Mouse (Mus musculus) neural tube, embryonic 12.5 days (tissue): Measurements from ENCODE around the gene Zc3h18. TPM values are rescaled to one million over a fixed set of nuclear protein-coding genes. Genes with fewer than 3 reads are reported as not detected.
A peak's percentile ranks its signal among the peaks of the same experiment; 100 is the strongest.

Experiments used
- ATAC-seq: fragments of 200-750 bp; cut with Nextera tagmentation; 2 replicates; pipeline ENCODE4 v1.8.0; 2017; ENCODE audit warnings: low read depth, mild to moderate bottlenecking, moderate TSS enrichment, moderate library complexity; ENCODE audit not compliant: low FRiP score
- H3K27ac ChIP-seq: fragments of 300-500 bp; sonication (generic); 2 replicates; pipeline ENCODE4 v1.5.1; 2016
- H3K27me3 ChIP-seq: fragments of 300-500 bp; sonication (generic); replicated peaks from 2 replicates; pipeline ENCODE4 v1.6.1; 2016; ENCODE audit warnings: mild to moderate bottlenecking
- H3K36me3 ChIP-seq: fragments of 300-500 bp; sonication (generic); 2 replicates; pipeline ENCODE4 v1.6.1; 2016; ENCODE audit warnings: mild to moderate bottlenecking
- H3K4me1 ChIP-seq: fragments of 300-500 bp; sonication (generic); 2 replicates; pipeline ENCODE4 v1.6.1; 2016
- H3K4me2 ChIP-seq: fragments of 300-500 bp; sonication (generic); replicated peaks from 2 replicates; pipeline ENCODE4 v1.6.1; 2016; ENCODE audit warnings: mild to moderate bottlenecking
- H3K4me3 ChIP-seq: fragments of 300-500 bp; sonication (generic); 2 replicates; pipeline ENCODE4 v1.5.1; 2016
- H3K9ac ChIP-seq: fragments of 300-500 bp; sonication (generic); 2 replicates; pipeline ENCODE4 v1.6.1; 2016; ENCODE audit warnings: mild to moderate bottlenecking
- H3K9me3 ChIP-seq: fragments of 300-500 bp; sonication (generic); 2 replicates; pipeline ENCODE4 v1.6.1; 2016; ENCODE audit warnings: mild to moderate bottlenecking
- WGBS: fragments of 180-500 bp; shearing (Covaris S2); methylation state at CpG from one replicate; pipeline ENCODE4 v1.1.7; 2016; 5-methylcytosine and 5-hydroxymethylcytosine counted together
- polyA plus RNA-seq: library from polyadenylated mRNA; unstranded; fragments of >200 nt; fragmentation: Nextera tagmentation; extraction: Ambion mirVana; gene quantifications from 2 replicates; pipeline ENCODE4 v1.2.1, GENCODE M21; 2016

Zc3h18 gene
- polyA plus RNA-seq, 1 experiment from 2014 or later, result 62.4 TPM

DNA sequence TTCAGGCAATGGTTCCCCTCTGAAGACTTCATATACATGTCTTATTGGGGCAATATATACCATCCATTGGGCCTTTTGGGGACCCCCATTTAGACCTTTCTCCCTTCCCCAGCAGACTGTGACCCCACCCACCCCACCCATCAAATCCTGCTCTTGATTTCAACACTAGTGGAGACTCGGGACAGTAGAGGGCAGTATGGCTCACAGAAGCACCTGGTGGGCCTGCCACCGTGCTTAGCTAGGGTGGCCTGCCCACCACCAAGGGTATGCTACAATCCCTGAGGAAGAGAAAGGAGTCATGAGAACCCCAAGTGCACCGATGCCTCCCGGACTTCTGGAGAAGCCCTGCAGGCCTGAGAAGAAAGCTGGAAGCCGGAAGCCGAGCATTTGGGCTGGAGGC is 37.6 kb upstream of the Zc3h18 start:
- no peak overlapping the region for H3K27ac ChIP-seq
- no peak for ATAC-seq
- 55% methylated on average over 6 of the region's 6 CpGs for WGBS
- H3K36me3 ChIP-seq, result no peaks in the 10 kb centered on the region
- no peaks in the 10 kb centered on the region for H3K9me3 ChIP-seq
- H3K27me3 ChIP-seq, result peaks cover 73% of the 10 kb centered on the region
- H3K4me3 ChIP-seq, result no peak overlapping the region
- no peak overlapping the region for H3K9ac ChIP-seq
- H3K4me2 ChIP-seq, result no peak overlapping the region
- H3K4me1 ChIP-seq, result peaks cover 28% of the 10 kb centered on the region

DNA sequence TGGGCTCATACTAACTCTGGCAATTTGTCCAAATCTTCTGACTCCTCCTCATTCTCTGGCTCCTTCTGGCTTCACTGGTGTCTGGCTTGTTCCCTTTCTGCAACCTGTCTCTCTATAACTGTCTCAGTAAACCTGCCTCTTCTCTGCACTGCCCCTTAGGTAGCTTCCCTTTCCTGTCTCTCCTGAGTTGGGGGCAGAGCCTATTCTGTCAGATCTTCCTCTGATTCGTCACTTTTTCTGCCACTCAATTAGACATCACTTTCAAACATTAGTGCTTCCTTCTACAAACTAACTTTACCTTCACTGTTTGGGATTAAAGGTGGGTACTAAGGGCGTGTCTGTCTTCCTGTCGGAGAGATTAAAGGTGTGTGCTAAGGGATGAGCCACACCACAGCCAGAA is 35.6 kb upstream of the Zc3h18 start:
- H3K4me3 ChIP-seq, result no peak overlapping the region
- ATAC-seq, result no peak
- peaks cover 68% of the 10 kb centered on the region for H3K27me3 ChIP-seq
- H3K4me2 ChIP-seq, result no peak overlapping the region
- H3K9ac ChIP-seq, result no peak overlapping the region
- H3K9me3 ChIP-seq, result no peaks in the 10 kb centered on the region
- no peak overlapping the region for H3K27ac ChIP-seq
- 81% methylated on average over 3 of the region's 3 CpGs for WGBS
- H3K36me3 ChIP-seq, result no peaks in the 10 kb centered on the region
- H3K4me1 ChIP-seq, result peaks cover 30% of the 10 kb centered on the region

DNA sequence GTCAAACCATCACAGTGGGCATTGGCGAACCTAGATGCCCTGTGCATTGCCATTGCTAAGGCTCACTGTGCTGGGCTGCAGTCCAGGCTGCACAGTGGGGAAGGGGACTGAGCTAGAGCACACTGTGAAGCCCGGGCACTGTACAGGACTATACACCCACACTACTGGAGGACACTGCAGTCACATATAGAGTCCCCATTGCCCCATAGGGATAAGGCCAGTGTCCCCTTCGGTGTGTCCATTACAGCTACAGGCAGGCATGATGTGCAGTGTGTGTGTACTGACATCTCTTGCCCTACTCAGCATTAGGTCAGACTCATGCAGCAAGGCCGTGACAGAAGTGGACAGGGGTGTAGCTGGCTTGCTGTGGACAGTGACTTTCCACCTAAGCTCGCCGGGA is 34.6 kb upstream of the Zc3h18 start:
- Histone ChIP-seq H3K4me2 (no peak overlapping the region), H3K4me3 (no peak overlapping the region), H3K9me3 (no peaks in the 10 kb centered on the region), H3K27ac (no peak overlapping the region), H3K27me3 (peaks cover 58% of the 10 kb centered on the region), H3K9ac (no peak overlapping the region), H3K36me3 (no peaks in the 10 kb centered on the region), H3K4me1 (peaks cover 22% of the 10 kb centered on the region)
- ATAC-seq, result no peak
- 86% methylated on average over 6 of the region's 6 CpGs for WGBS

DNA sequence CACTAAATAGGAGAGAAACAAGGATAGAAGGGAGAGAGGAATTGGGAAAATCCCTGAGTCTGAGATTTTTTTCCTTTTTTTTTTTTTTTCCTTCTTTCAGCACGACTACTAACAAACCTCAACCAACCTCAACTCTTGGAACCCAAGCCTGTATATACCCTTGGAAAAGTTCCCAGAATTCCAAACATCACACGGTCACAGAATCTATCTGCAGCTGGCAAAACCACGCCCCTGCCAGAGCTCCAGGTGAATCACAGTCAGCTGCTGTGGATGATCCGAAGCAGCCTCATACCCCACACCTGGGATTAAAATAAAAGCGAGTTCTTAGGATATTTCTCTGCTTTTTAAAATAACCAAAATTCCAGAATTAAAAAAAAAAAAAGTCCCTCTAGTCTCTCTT is 34.0 kb upstream of the Zc3h18 start:
- peaks cover 52% of the 10 kb centered on the region for H3K27me3 ChIP-seq
- WGBS, result 61% methylated on average over 5 of the region's 5 CpGs
- no peak for ATAC-seq
- peaks cover 19% of the 10 kb centered on the region for H3K4me1 ChIP-seq
- no peak overlapping the region for H3K27ac ChIP-seq
- H3K4me2 ChIP-seq, result no peak overlapping the region
- H3K4me3 ChIP-seq, result no peak overlapping the region
- H3K9me3 ChIP-seq, result no peaks in the 10 kb centered on the region
- no peaks in the 10 kb centered on the region for H3K36me3 ChIP-seq
- no peak overlapping the region for H3K9ac ChIP-seq

DNA sequence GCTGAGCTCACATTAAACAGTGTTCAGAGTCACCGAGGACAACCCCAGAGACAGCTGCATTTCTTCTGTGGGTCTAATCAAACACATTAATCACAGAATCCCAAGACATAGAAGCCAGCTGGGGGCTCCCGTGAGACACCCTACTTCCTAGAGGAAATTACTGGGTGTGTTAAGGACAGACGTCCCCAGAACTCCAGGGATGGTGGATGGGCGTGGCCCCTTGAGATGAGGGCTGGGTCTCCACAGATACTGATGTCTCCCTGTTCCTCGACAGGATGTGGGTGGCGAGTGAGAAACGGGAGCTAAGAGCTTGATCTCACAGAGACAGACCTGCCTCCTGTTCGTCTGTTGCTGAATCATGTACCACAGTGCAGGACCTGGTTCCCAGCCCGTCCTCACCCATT is 33.6 kb upstream of the Zc3h18 start:
- 7% methylated on average over 9 of the region's 9 CpGs for WGBS
- peaks cover 52% of the 10 kb centered on the region for H3K27me3 ChIP-seq
- no peaks in the 10 kb centered on the region for H3K9me3 ChIP-seq
- peak overlapping the region; percentile 52 for H3K4me2 ChIP-seq
- no peak overlapping the region for H3K4me3 ChIP-seq
- no peak overlapping the region for H3K27ac ChIP-seq
- H3K36me3 ChIP-seq, result no peaks in the 10 kb centered on the region
- H3K9ac ChIP-seq, result no peak overlapping the region
- H3K4me1 ChIP-seq, result peaks cover 19% of the 10 kb centered on the region
- 0 out of 2 replicates have a peak, but pooled peaks have one; percentile 13 for ATAC-seq

DNA sequence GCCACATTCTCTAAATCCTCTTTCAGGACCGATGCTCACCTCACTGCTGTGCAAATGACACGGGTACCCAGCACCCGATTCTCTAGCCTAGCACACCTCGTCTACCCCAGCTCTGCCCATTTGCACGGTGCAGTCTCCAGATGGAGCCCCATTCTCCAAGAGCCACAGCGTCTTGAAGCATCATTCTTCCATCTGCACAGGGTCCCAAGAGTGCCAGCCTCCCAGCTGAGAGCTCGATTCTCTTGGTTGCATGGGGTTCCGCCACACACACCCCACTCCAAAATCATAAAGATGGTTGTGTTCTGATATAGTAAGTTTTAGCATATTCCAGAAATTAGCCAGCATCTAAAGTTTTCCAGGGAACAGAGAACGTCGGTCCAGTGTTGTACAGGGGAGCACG is 33.1 kb upstream of the Zc3h18 start:
- Histone ChIP-seq H3K4me3 (no peak overlapping the region), H3K9me3 (no peaks in the 10 kb centered on the region), H3K27ac (no peak overlapping the region), H3K36me3 (no peaks in the 10 kb centered on the region), H3K27me3 (peaks cover 46% of the 10 kb centered on the region), H3K9ac (no peak overlapping the region; the same call in 1 of the 2 replicates), H3K4me1 (peaks cover 19% of the 10 kb centered on the region), H3K4me2 (peak overlapping the region; percentile 52)
- WGBS, result 6% methylated on average over 11 of the region's 11 CpGs
- no peak for ATAC-seq

DNA sequence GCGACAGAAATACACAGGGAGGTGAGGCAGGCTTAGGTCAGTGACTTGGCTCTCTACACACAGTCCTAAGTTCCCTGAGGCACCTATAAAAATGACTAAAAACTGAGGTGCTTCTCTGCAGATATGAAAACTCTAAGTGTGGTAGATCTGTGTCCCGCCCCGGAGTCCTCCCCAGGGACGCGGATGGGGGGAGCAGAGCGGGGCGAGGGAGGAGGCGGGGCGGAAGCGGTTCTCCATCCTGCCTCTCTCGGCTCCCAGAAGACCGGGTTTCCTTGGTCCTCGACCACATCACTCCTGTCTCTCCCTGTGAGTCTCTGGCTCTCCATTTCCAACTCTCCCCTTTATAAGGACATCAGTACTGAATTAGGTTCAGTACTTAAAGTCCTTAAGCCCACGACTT is 32.7 kb upstream of the Zc3h18 start:
- no peaks in the 10 kb centered on the region for H3K9me3 ChIP-seq
- 1% methylated on average over 13 of the region's 14 CpGs for WGBS
- ATAC-seq, result no peak
- H3K36me3 ChIP-seq, result no peaks in the 10 kb centered on the region
- H3K27me3 ChIP-seq, result peaks cover 42% of the 10 kb centered on the region
- H3K4me1 ChIP-seq, result peaks cover 19% of the 10 kb centered on the region
- H3K9ac ChIP-seq, result no peak overlapping the region; the same call in 1 of the 2 replicates
- H3K4me2 ChIP-seq, result peak overlapping the region; percentile 52
- H3K4me3 ChIP-seq, result no peak overlapping the region
- no peak overlapping the region for H3K27ac ChIP-seq

DNA sequence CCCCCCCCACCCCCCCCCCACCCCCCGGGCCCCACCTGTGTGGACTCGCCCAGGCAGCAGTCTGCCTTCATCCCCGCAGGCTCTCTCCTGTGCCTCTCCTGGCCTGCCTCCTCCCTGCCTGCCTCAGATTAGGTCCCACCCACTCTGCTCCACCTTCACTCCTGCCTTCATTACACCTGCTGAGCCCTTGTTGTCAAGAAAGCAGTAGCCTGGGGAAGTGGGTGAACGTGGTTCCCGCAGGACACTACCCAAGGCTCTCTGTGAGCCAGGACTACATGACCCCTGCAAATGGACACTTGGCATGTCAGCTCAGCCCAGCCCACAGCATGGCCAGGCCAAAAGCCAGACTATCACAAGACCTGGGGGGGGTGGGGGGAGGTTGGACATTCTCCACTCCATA is 32.2 kb upstream of the Zc3h18 start:
- Histone ChIP-seq H3K36me3 (no peaks in the 10 kb centered on the region), H3K4me1 (peaks cover 19% of the 10 kb centered on the region), H3K4me3 (no peak overlapping the region), H3K9ac (no peak overlapping the region; the same call in 1 of the 2 replicates), H3K27me3 (peaks cover 39% of the 10 kb centered on the region), H3K9me3 (no peaks in the 10 kb centered on the region), H3K4me2 (peak overlapping the region; percentile 52), H3K27ac (no peak overlapping the region)
- 0 out of 2 replicates have a peak, but pooled peaks have one; percentile 29 for ATAC-seq
- 3% methylated on average over 2 of the region's 5 CpGs for WGBS

DNA sequence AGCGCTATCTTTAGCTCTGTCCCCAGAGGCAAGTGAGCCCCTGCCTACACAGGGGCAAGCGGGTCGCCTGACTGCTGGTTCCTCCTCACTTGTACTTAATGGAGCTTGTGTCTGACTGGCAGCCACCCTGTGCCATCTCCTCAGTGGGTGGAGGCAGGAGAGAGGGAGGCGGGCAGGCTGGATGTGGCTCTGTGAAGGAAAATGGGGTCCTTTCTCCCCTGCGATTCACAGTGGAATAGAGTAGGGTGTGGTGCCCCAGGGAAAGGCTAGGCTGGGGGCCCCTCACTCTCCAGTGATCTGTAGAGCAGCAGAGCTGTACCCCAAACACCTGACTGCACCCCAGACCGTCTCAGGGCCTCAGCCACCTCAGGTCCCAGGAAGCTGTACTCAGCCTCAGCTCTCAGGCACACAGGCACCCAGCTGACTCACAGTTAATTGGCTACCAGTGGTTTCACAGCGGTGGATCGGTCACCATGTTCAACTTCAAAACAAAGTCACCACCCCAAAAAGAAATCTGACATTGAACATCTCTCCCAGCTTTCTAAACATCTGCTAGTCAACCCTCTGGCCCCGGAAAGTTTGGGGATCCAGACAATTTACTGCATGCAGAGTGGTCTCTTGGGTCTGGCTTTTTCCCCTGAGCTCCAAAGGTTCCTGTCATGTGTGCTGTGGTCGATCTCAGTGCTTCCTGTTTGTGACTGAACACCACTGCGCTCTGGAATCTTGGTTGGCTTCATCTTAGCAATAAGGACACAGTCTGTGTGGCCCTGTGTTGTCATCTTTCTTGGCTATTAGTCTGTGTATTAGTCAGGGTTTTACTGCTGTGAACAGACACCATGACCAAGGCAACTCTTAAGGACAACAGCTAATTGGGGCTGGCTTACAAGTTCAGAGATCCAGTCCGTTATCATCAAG is 31.0 kb upstream of the Zc3h18 start:
- Histone ChIP-seq H3K36me3 (no peaks in the 10 kb centered on the region), H3K27me3 (peaks cover 39% of the 10 kb centered on the region), H3K9me3 (no peaks in the 10 kb centered on the region), H3K4me2 (no peak overlapping the region), H3K4me1 (peaks cover 19% of the 10 kb centered on the region), H3K9ac (0 out of 2 replicates have a peak overlapping the region, but pooled peaks have one; percentile 22), H3K4me3 (no peak overlapping the region), H3K27ac (no peak overlapping the region)
- ATAC-seq, result no peak
- WGBS, result 62% methylated on average over 12 of the region's 12 CpGs

DNA sequence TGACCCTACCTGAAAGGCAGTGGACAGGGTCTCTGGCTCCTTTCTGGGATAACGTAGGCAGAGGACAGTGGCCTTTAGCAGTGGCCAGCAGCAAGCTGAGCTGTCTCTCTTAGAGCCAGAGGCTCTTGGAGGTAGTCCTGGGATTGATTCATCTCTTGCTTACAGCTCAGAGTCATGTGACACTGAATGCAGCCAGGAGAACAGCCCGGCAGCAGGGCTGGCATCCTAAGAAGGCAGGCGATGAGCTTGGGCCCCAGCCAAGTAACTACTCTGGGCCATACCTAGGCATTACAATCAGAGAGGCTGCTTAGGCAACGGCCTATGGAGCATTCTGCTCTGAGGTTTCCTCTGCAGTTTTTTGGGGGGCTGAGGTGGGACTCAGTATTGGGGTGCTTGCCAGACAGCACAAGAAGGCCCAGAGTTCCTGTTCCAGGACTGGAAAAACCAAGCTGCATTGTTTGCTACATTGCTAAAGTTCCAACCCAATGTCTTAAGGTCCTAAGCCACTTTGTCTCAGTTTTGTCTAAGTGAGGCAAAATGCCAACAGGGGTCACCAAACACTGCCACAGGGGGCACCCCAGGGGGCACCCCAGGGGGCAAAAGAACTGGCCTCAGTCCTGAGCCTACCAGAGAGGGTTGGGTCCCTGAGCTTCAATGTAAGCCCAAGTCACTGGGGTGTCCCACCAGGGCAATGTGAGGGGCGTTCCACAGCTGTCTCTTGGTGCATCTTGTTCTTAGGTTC is 28.4 kb upstream of the Zc3h18 start:
- no peak overlapping the region for H3K4me3 ChIP-seq
- peaks cover 31% of the 10 kb centered on the region for H3K27me3 ChIP-seq
- H3K4me1 ChIP-seq, result peaks cover 16% of the 10 kb centered on the region
- no peak overlapping the region for H3K27ac ChIP-seq
- H3K9ac ChIP-seq, result no peak overlapping the region
- no peaks in the 10 kb centered on the region for H3K36me3 ChIP-seq
- no peaks in the 10 kb centered on the region for H3K9me3 ChIP-seq
- no peak overlapping the region for H3K4me2 ChIP-seq
- ATAC-seq, result no peak
- WGBS, result 80% methylated on average over 5 of the region's 5 CpGs

DNA sequence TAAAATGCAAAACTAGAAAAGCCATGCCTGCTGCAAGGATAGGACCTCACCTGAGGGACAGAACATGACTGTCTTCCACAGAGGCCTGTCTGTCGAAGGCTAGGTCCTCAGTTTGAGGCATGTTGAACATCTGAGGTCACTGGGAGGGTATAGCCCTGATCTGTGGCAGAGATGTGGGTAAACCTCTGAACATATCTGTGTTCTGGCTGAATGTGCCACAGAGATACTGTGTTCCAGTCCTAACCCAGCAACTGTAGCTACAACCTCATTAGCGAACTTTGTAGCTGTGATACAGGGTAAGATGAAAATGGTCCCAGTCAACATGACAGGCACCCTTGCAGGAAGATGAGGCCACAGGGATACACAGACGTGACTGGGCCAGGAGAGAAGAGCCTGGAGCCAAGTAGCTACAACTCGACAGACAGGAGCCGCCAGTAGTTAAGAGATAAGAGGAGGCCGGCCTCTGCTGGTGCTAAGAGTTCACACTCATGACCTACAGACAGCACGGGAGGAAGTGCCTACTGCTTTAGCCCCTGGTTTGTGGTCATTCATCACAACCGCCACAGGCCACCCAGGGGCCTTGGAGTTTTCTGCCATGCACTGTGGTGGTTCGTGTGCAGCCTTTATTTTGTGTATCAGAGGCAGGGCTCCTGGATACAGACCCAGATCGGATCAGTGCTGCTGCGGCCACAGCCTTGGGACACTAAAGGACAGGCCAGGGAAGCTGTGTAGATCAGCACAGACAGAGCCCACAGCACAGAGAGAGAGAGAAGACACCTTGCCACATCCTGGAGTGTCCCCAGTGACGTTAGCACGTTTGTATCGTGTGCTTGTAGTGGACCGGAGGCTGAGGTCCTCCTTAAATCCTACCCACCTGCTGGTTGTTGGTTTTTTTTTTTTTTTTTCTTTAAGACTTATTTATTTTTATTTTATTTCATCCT is 26.8 kb upstream of the Zc3h18 start:
- no peak for ATAC-seq
- Histone ChIP-seq H3K9me3 (no peaks in the 10 kb centered on the region), H3K27me3 (peaks cover 18% of the 10 kb centered on the region; the same call in 1 of the 2 replicates), H3K9ac (no peak overlapping the region), H3K36me3 (no peaks in the 10 kb centered on the region), H3K4me1 (0 out of 2 replicates have a peak, but pooled peaks cover under 1% of the 10 kb centered on the region), H3K4me3 (no peak overlapping the region), H3K4me2 (no peak overlapping the region), H3K27ac (no peak overlapping the region)
- WGBS, result 46% methylated on average over 15 of the region's 15 CpGs
